Mouse (Mus musculus): ENCODE results near the gene Baz2b. TPM values are rescaled to one million over a fixed set of nuclear protein-coding genes. Genes with fewer than 3 reads are reported as not detected.

Baz2b gene
- polyA plus RNA-seq, 1 experiment from 2014 or later: 79.0 TPM

DNA sequence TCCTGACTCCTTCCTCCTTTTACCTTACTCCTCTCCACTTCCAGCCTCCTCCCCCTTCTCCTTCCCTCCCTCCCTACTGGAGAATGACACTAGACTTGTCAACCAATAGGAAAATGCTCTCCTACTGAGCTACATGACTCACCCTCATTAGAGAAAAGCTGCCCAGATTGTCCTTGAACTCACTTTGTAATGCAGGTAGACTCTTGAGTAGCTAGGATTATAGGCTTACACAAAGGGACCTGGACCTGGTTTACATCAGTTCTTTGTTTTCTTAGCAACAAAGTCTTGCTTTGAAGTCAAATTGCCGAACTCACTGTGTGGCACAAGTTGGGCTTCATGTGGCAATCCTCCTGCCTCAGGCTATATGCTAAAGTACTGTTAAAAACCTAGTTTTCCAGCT lies 12.8 kb downstream of the Baz2b start:
- WGBS: 59% methylated on average over 1 of the region's 1 CpGs
- Histone ChIP-seq H3K36me3 (no peaks in the 10 kb centered on the region), H3K4me1 (replicated peaks) (no peaks in the 10 kb centered on the region), H3K4me2 (no peak overlapping the region), H3K9me3 (no peaks in the 10 kb centered on the region), H3K9ac (no peak overlapping the region), H3K4me3 (no peak overlapping the region), H3K27me3 (peaks cover 14% of the 10 kb centered on the region), H3K27ac (replicated peaks) (no peak overlapping the region)
- ATAC-seq (ENCODE audit: low read depth): no peak

DNA sequence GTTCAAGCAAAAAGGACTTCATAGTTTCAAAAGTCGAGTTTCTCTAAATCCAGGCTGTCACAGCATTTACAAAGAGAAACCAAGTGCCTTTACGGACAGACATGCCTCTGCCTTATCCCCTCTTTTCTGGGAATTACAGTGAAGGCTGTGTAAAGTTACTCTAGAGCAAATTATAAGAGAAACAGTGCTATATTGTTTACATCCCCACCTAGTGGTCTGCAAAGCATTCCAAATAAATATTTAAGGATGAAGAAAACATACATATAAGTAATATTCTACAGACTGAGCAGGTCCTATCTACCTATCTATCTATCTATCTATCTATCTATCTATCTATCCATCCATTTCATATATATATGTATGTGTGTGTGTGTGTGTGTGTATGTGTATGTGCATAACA lies 27.9 kb downstream of the Baz2b start:
- 55% methylated on average over 2 of the region's 2 CpGs for WGBS

DNA sequence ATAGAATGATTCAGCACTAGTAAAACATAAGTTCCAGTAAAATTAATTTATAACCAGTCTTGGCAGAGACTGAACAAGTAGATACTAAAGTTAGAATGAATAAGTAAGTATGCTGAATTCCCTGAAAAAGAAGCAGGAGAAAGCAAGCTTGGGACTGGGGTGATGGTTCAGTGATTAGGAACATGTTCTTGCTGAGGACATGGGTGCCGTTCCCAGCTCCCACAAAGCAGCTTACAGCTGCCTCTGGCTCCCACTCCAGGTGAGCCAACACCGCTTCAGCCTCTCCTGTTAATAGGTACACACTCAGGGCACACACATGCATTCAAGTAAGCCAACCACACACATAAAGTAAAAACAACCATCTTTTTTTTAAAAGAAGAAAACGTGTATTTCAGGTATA lies 32.1 kb downstream of the Baz2b start:
- H3K4me1 ChIP-seq (replicated peaks): no peaks in the 10 kb centered on the region
- no peak overlapping the region for H3K4me3 ChIP-seq
- 76% methylated on average over 3 of the region's 3 CpGs for WGBS
- no peaks in the 10 kb centered on the region for H3K9me3 ChIP-seq
- no peak overlapping the region for H3K27ac ChIP-seq (replicated peaks)
- no peaks in the 10 kb centered on the region for H3K27me3 ChIP-seq
- ATAC-seq (ENCODE audit: low read depth): no peak
- no peak overlapping the region for H3K9ac ChIP-seq
- no peaks in the 10 kb centered on the region for H3K36me3 ChIP-seq
- no peak overlapping the region for H3K4me2 ChIP-seq

More for the DNA sequence above, 27.9 kb downstream of the Baz2b start:
- Histone ChIP-seq H3K4me1 (replicated peaks) (no peaks in the 10 kb centered on the region), H3K9me3 (no peaks in the 10 kb centered on the region), H3K27me3 (no peaks in the 10 kb centered on the region), H3K36me3 (no peaks in the 10 kb centered on the region), H3K4me3 (no peak overlapping the region), H3K9ac (no peak overlapping the region), H3K27ac (replicated peaks) (no peak overlapping the region), H3K4me2 (no peak overlapping the region)
- no peak for ATAC-seq (ENCODE audit: low read depth)

DNA sequence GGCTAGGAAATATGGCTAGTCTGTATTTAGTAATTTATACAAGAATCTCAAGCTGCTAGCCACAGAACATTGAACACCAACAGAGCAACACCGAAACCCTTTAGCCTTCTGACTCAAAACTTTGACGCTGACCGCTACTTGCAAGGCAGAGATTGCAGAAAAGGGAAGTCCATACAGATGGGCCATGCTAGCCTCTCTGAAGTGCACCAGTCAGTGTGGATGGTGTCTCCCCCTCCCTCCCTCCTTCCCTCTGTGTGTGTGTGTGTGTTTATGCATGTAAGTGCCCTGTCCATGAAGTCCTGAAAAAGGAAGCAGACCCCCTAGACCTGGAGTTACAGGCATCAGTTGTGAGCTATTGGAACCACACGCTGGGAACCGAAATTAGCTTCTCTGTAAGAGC lies 33.6 kb downstream of the Baz2b start:
- Histone ChIP-seq H3K4me1 (replicated peaks) (no peaks in the 10 kb centered on the region), H3K9ac (no peak overlapping the region), H3K4me3 (no peak overlapping the region), H3K27me3 (no peaks in the 10 kb centered on the region), H3K9me3 (no peaks in the 10 kb centered on the region), H3K36me3 (no peaks in the 10 kb centered on the region), H3K4me2 (no peak overlapping the region), H3K27ac (replicated peaks) (no peak overlapping the region)
- no peak for ATAC-seq (ENCODE audit: low read depth)
- WGBS: 91% methylated on average over 5 of the region's 5 CpGs

DNA sequence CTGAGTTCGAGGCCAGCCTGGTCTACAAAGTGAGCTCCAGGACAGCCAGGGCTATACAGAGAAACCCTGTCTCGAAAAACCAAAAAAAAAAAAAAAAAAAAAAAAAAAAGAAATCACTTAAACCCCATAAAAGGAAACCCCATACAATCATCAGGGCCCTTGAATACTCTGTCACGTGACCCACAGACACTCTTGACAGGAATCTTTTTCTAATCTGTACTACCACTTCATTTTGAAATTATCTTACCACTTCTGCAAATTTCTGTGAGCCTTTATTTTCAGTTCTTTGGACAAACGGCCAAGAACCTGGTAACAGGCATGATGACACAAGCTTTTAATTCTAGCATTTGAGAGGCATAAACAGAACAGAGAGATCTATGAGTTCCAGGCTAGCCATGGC lies 34.6 kb downstream of the Baz2b start:
- no peaks in the 10 kb centered on the region for H3K36me3 ChIP-seq
- no peaks in the 10 kb centered on the region for H3K4me1 ChIP-seq (replicated peaks)
- no peaks in the 10 kb centered on the region for H3K9me3 ChIP-seq
- 98% methylated on average over 2 of the region's 4 CpGs for WGBS
- no peak overlapping the region for H3K9ac ChIP-seq
- H3K27me3 ChIP-seq: no peaks in the 10 kb centered on the region
- H3K4me3 ChIP-seq: no peak overlapping the region
- ATAC-seq (ENCODE audit: low read depth): no peak
- no peak overlapping the region for H3K27ac ChIP-seq (replicated peaks)
- no peak overlapping the region for H3K4me2 ChIP-seq

DNA sequence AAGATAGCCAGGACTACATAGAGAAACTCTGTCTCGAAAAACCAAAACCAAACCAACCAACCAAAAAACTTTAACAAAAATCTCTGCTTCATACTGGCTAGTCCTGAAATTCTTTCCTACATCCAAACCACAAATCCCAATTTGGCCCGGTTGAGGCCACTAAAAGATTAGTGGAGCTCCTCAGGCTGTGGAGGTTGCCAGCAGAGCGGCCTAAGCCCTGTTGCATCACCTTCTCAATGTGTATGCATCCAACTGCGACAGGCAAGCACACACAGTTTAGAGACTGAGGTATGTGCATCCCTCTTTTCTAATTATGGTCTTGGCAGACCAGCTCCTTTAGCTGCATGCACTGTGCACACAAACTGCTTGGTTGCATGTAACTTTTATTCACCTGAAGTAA lies 36.0 kb downstream of the Baz2b start:
- H3K9ac ChIP-seq: no peak overlapping the region
- H3K36me3 ChIP-seq: no peaks in the 10 kb centered on the region
- 94% methylated on average over 4 of the region's 4 CpGs for WGBS
- no peak for ATAC-seq (ENCODE audit: low read depth)
- H3K9me3 ChIP-seq: no peaks in the 10 kb centered on the region
- no peak overlapping the region for H3K4me2 ChIP-seq
- H3K4me3 ChIP-seq: no peak overlapping the region
- H3K27ac ChIP-seq (replicated peaks): no peak overlapping the region
- H3K27me3 ChIP-seq: no peaks in the 10 kb centered on the region
- H3K4me1 ChIP-seq (replicated peaks): no peaks in the 10 kb centered on the region

DNA sequence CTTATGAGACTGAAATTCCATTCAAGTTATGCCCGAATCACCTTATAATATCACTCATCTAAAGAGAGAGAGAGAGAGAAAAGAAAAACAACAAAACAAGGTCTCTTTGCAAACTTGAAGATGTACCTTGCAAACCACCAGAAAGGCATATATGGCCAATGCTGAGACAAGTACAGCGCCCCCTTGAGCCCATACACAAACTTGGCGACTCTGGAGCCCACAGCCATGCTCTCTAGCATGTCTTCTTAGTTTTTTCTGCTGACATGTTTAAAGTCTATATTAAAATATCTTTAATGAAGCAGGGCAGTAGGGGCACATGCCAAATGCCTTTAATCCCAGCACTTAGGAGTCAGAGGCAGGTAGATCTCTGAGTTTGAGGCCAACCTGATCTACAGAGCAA lies 36.4 kb downstream of the Baz2b start:
- Histone ChIP-seq H3K4me3 (no peak overlapping the region), H3K27ac (replicated peaks) (no peak overlapping the region), H3K36me3 (no peaks in the 10 kb centered on the region), H3K27me3 (no peaks in the 10 kb centered on the region), H3K9ac (no peak overlapping the region), H3K4me2 (no peak overlapping the region), H3K4me1 (replicated peaks) (no peaks in the 10 kb centered on the region), H3K9me3 (no peaks in the 10 kb centered on the region)
- no peak for ATAC-seq (ENCODE audit: low read depth)
- WGBS: 56% methylated on average over 3 of the region's 3 CpGs

DNA sequence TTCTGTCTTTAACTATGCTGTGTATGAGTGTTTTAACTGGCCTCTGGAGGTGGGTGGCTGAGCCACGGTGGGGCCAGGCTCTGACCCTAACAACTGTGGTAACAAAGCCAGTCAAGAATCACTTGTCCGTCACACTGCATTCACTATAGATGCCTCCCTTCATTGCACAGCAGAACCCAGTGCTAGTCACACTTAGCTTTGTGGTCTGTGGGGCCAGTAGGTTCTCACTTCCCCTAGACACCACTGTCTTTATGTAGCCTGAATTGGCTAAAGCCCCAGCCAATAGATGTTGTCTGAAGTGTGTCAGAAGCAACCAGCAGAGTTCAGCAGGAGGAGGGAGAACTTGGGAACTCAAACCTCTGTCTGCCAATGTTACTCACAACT lies 37.1 kb downstream of the Baz2b start:
- ATAC-seq (ENCODE audit: low read depth): no peak
- H3K9me3 ChIP-seq: no peaks in the 10 kb centered on the region
- H3K27ac ChIP-seq (replicated peaks): no peak overlapping the region
- no peaks in the 10 kb centered on the region for H3K36me3 ChIP-seq
- H3K4me3 ChIP-seq: no peak overlapping the region
- no peaks in the 10 kb centered on the region for H3K4me1 ChIP-seq (replicated peaks)
- no peak overlapping the region for H3K4me2 ChIP-seq
- 69% methylated on average over 2 of the region's 2 CpGs for WGBS
- no peak overlapping the region for H3K9ac ChIP-seq
- no peaks in the 10 kb centered on the region for H3K27me3 ChIP-seq

DNA sequence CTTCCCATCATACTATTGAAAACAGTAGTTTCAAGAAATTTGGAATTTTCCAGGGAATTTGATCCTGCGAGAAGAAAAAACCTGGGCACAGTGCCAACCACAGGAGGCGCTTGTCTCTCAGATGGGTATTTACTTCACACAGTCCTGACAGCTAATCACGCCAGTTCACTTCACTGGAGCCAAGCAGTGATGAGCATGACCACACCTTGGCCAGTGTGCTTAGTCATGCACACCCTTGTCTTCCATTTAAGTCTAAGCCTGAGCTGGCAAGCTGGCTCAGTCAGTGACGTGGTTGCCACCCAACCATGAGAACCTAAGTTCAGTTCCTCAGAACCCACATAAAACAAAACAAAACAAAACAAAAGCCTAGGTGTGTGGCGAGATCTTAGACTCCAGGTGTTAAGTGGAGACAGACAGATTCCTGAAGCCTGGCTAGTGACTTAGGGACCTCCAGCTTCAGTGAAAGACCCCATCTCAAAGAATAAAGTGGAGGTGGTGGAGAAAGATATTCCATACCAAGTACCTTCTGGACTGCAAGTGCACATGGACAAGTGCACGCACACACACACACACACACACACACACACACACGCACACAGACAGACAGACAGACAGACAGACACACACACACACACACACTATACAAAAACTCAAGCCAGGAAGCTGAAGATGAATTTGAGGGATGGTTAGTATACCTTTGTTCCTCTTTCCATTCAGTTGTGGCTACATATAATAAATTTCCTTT lies 37.7 kb downstream of the Baz2b start:
- Histone ChIP-seq H3K4me1 (replicated peaks) (no peaks in the 10 kb centered on the region), H3K9me3 (no peaks in the 10 kb centered on the region), H3K4me2 (no peak overlapping the region), H3K27me3 (no peaks in the 10 kb centered on the region), H3K36me3 (no peaks in the 10 kb centered on the region), H3K27ac (replicated peaks) (no peak overlapping the region), H3K4me3 (no peak overlapping the region), H3K9ac (no peak overlapping the region)
- WGBS: 78% methylated on average over 7 of the region's 7 CpGs
- ATAC-seq (ENCODE audit: low read depth): no peak

DNA sequence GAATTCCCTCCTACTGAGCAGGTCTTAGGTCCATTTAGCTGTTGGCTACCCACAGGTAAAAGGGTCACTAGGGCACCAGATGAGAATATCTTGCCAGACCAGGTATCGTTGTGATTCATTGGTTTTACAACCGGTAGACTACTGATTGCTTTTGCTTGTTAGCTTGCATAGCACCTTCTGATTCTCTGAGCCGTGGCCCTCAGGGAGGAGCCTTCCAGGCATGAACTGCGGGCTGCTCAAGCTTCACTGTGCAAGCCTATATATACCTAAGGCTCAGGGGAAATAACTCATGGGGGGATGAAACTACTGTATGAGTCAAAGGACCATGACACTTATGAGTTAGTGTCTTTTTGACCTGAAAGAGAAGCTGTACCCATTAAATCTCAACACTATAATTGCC lies 42.8 kb downstream of the Baz2b start:
- Histone ChIP-seq H3K4me1 (replicated peaks) (no peaks in the 10 kb centered on the region), H3K9ac (no peak overlapping the region), H3K9me3 (no peaks in the 10 kb centered on the region), H3K27me3 (no peaks in the 10 kb centered on the region), H3K27ac (replicated peaks) (no peak overlapping the region), H3K4me2 (no peak overlapping the region), H3K4me3 (no peak overlapping the region), H3K36me3 (no peaks in the 10 kb centered on the region)
- no peak for ATAC-seq (ENCODE audit: low read depth)
- 87% methylated on average over 4 of the region's 4 CpGs for WGBS

DNA sequence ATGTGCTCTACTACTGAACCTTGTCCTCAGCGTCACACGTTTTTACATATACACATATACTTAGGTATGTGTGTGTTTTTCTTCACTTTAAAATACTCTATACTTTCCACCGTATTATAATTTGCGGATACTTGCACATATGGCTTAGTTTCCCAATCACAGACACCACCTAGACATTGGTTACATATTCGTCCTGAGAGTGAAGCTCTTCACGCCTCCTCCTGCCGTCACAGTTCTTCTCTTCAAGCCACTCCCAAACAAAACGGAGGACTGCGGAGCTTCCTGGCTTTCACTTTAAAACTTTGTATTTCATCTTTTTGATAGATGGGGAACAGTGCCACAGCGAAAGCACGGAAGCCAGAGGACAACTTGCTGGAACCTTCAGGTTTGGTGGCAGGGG lies 44.0 kb downstream of the Baz2b start:
- Histone ChIP-seq H3K27ac (replicated peaks) (no peak overlapping the region), H3K9ac (no peak overlapping the region), H3K4me1 (replicated peaks) (no peaks in the 10 kb centered on the region), H3K4me2 (no peak overlapping the region), H3K4me3 (no peak overlapping the region), H3K27me3 (no peaks in the 10 kb centered on the region), H3K9me3 (no peaks in the 10 kb centered on the region), H3K36me3 (no peaks in the 10 kb centered on the region)
- 95% methylated on average over 11 of the region's 11 CpGs for WGBS
- no peak for ATAC-seq (ENCODE audit: low read depth)

DNA sequence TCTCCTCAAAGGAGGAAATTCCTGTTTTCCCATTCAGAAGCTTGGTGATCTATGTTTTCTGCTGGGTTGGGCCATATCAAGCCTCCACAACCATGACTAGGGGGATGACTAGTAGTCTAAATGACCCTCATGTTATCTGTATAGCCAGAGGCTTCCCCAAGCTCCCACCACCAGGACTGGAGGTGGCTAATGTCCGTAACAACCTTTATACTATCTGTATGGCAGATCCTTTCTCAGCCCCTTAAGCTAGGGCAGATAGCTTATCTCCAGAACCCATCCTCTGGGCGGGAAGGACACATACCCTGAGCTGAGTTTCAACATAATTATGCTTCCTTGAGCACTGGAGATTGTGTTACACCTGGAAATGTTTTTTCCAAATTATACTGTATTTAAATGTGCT lies 45.9 kb downstream of the Baz2b start:
- no peaks in the 10 kb centered on the region for H3K36me3 ChIP-seq
- no peaks in the 10 kb centered on the region for H3K9me3 ChIP-seq
- WGBS: 79% methylated on average over 2 of the region's 2 CpGs
- no peak overlapping the region for H3K9ac ChIP-seq
- H3K27me3 ChIP-seq: no peaks in the 10 kb centered on the region
- H3K4me2 ChIP-seq: no peak overlapping the region
- no peak overlapping the region for H3K4me3 ChIP-seq
- H3K4me1 ChIP-seq (replicated peaks): no peaks in the 10 kb centered on the region
- no peak overlapping the region for H3K27ac ChIP-seq (replicated peaks)
- ATAC-seq (ENCODE audit: low read depth): no peak

DNA sequence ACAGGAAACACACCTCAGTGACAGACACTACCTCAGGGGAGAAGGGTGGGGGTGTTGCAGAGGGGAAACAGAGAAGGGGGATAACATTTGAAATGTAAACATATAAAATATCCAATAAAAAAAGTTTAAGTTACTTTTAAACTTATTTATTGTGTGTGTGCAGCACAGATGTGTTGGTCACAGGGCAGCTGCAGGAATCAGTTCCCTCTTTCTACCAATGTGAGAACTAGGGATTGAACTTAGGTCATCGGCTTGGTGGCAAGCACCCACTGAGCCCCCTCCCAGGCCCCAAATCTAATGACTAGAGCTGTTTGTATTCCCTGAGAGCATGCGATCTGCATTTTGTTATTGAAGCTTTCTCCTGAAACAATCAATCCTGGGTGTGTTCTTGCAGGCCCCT lies 57.2 kb downstream of the Baz2b start:
- Histone ChIP-seq H3K36me3 (no peaks in the 10 kb centered on the region), H3K4me1 (replicated peaks) (no peaks in the 10 kb centered on the region), H3K27ac (replicated peaks) (no peak overlapping the region), H3K9ac (no peak overlapping the region), H3K9me3 (0 out of 2 replicates have a peak, but pooled peaks cover 4% of the 10 kb centered on the region), H3K27me3 (no peaks in the 10 kb centered on the region), H3K4me3 (no peak overlapping the region), H3K4me2 (no peak overlapping the region)
- 75% methylated on average over 2 of the region's 2 CpGs for WGBS
- ATAC-seq (ENCODE audit: low read depth): no peak

Data from neural tube, embryonic 13.5 days (tissue).